Mouse (Mus musculus) limb, embryonic 10.5 days (tissue): ENCODE data around the gene Rsph6a. TPM values are rescaled to one million over a fixed set of nuclear protein-coding genes. Genes with fewer than 3 reads are reported as not detected.
A peak's percentile ranks its signal among the peaks of the same experiment; 100 is the strongest.
"Not testable (repeated sequence)": the region's sequence is repeated elsewhere in the genome, so short reads cannot be mapped to it uniquely, and the experiment has no call there.

ENCODE experiments used
- DNase-seq: peaks from one replicate; pipeline ENCODE4 v3.0.0-alpha.2; 2017; ENCODE audit warnings: low spot score
- H3K27ac ChIP-seq: fragments of 300-500 bp; sonication (generic); 2 replicates; pipeline ENCODE4 v1.5.1; 2016; ENCODE audit warnings: mild to moderate bottlenecking
- H3K27me3 ChIP-seq: fragments of 300-500 bp; sonication (generic); 2 replicates; pipeline ENCODE4 v1.6.1; 2016; ENCODE audit warnings: low read depth, mild to moderate bottlenecking; ENCODE audit not compliant: poor library complexity, severe bottlenecking
- H3K36me3 ChIP-seq: fragments of 300-500 bp; sonication (generic); 2 replicates; pipeline ENCODE4 v1.6.1; 2016; ENCODE audit warnings: mild to moderate bottlenecking, moderate library complexity
- H3K4me1 ChIP-seq: fragments of 300-500 bp; sonication (generic); 2 replicates; pipeline ENCODE4 v1.6.1; 2016
- H3K4me3 ChIP-seq: fragments of 300-500 bp; sonication (generic); 2 replicates; pipeline ENCODE4 v1.5.1; 2016; ENCODE audit warnings: mild to moderate bottlenecking, moderate library complexity
- H3K9me3 ChIP-seq: fragments of 300-500 bp; sonication (generic); replicated peaks from 2 replicates; pipeline ENCODE4 v1.6.1; 2016; ENCODE audit warnings: mild to moderate bottlenecking
- WGBS: fragments of 180-500 bp; shearing (Covaris S2); methylation state at CpG from one replicate; pipeline ENCODE4 v1.1.7; 2016; 5-methylcytosine and 5-hydroxymethylcytosine counted together
- polyA plus RNA-seq: library from polyadenylated mRNA; unstranded; fragments of >200 nt; fragmentation: Nextera tagmentation; extraction: Ambion mirVana; gene quantifications from 2 replicates; pipeline ENCODE4 v1.2.1, GENCODE M21; 2016

The Rsph6a gene
- polyA plus RNA-seq, 1 experiment from 2014 or later = not detected

- WGBS = 77% methylated on average over 4 of the region's 4 CpGs
- peaks cover 11% of the 10 kb centered on the region for H3K4me1 ChIP-seq
- no peak for DNase-seq
- no peaks in the 10 kb centered on the region for H3K9me3 ChIP-seq
- H3K4me3 ChIP-seq = no peak overlapping the region
- peaks cover 96% of the 10 kb centered on the region for H3K36me3 ChIP-seq
- no peak overlapping the region for H3K27ac ChIP-seq
- H3K27me3 ChIP-seq = no peaks in the 10 kb centered on the region
These were observed 3.3 kb upstream of the Rsph6a start for GRCm38 (mm10) chr7:19051161-19051560.

DNA sequence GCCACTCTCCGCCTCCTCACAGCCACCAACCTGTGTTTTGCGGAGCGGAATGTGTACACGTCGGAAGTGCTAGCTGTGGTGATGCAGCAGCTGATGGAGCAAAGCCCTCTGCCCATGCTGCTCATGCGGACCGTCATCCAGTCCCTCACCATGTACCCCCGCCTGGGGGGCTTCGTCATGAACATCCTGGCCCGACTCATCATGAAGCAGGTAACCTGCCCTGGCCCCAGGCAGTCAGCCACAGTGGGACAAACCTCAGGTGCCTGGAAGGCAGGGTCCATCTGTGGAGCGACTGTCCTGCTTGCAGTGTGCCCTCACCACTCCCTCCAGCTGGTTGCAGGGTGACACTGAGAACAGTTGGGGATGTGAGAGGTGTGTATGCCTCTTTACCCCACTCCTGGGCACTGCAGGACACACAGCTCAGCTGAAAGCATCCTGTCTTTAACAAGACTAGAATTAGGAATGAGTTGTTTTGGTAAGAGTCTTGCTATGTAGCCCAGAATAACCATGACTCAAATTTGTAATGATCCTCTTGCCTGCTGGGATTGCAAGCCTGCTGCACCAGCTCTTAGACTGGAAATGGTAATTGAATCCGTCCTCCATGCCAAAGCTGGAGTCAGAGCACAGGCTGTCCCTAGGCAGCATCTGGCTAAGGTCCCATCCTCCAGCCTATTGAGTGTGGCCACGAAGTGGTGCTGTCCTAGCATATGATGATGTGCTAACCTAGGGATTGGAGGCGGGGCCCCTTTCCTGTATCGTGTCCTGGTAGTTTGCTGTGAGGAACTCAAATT is 1.9 kb upstream of the Rsph6a start:
- H3K9me3 ChIP-seq = no peaks in the 10 kb centered on the region
- no peak overlapping the region for H3K4me3 ChIP-seq
- H3K36me3 ChIP-seq = peaks cover 89% of the 10 kb centered on the region
- DNase-seq = no peak
- WGBS = 91% methylated on average over 15 of the region's 15 CpGs
- no peaks in the 10 kb centered on the region for H3K27me3 ChIP-seq
- H3K4me1 ChIP-seq = peaks cover 11% of the 10 kb centered on the region
- H3K27ac ChIP-seq = no peak overlapping the region

- H3K27me3 ChIP-seq = no peaks in the 10 kb centered on the region
- H3K9me3 ChIP-seq = no peaks in the 10 kb centered on the region
- H3K4me1 ChIP-seq = peaks cover 11% of the 10 kb centered on the region
- no peak overlapping the region for H3K4me3 ChIP-seq
- no peak overlapping the region for H3K27ac ChIP-seq
- WGBS = 91% methylated on average over 7 of the region's 7 CpGs
- H3K36me3 ChIP-seq = peaks cover 83% of the 10 kb centered on the region
- no peak for DNase-seq
These were observed 1.4 kb upstream of the Rsph6a start for GRCm38 (mm10) chr7:19053136-19053532.

DNA sequence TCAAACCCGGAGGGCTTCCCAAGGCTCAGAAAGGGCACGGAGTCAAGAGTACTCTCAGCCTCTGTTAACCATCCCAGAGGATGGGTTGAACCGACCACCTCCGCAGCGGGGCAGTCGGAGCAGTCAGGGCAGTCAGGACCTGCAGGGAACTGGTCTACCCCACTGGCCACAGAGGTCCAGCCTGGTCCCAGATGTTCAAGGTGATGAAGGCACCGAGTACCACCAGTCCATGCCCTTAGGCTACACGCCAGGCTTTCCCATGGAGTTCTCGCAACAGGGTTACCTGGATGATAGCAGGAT is 237 bp downstream of the Rsph6a start:
- H3K4me1 ChIP-seq = peaks cover 11% of the 10 kb centered on the region
- no peaks in the 10 kb centered on the region for H3K9me3 ChIP-seq
- 68% methylated on average over 9 of the region's 9 CpGs for WGBS
- H3K4me3 ChIP-seq = peak overlapping the region; percentile 37
- no peak for DNase-seq
- H3K27me3 ChIP-seq = no peaks in the 10 kb centered on the region
- peaks cover 67% of the 10 kb centered on the region for H3K36me3 ChIP-seq
- H3K27ac ChIP-seq = no peak overlapping the region

- no peak for DNase-seq
- Histone ChIP-seq H3K27ac (no peak overlapping the region), H3K4me1 (peaks cover 11% of the 10 kb centered on the region), H3K36me3 (peaks cover 63% of the 10 kb centered on the region), H3K9me3 (no peaks in the 10 kb centered on the region), H3K27me3 (no peaks in the 10 kb centered on the region), H3K4me3 (no peak overlapping the region)
- 95% methylated on average over 8 of the region's 8 CpGs for WGBS
These were observed 618 bp downstream of the Rsph6a start for GRCm38 (mm10) chr7:19055108-19055507.

GRCm38 (mm10) chr7:19057405-19057804 is 2.9 kb downstream of the Rsph6a start:
- H3K27ac ChIP-seq = no peak overlapping the region
- H3K4me3 ChIP-seq = no peak overlapping the region
- H3K4me1 ChIP-seq = peaks cover 11% of the 10 kb centered on the region
- WGBS = 91% methylated on average over 10 of the region's 10 CpGs
- H3K36me3 ChIP-seq = peaks cover 40% of the 10 kb centered on the region
- no peaks in the 10 kb centered on the region for H3K27me3 ChIP-seq
- H3K9me3 ChIP-seq = no peaks in the 10 kb centered on the region
- DNase-seq = no peak

GRCm38 (mm10) chr7:19065896-19066295 is 11.4 kb downstream of the Rsph6a start:
- DNase-seq = no peak
- Histone ChIP-seq H3K9me3 (0 out of 2 replicates have a peak, but pooled peaks cover 1% of the 10 kb centered on the region), H3K27me3 (peaks cover 49% of the 10 kb centered on the region), H3K4me3 (peak overlapping the region; percentile 15; the same call in 1 of the 2 replicates), H3K36me3 (no peaks in the 10 kb centered on the region), H3K27ac (no peak overlapping the region), H3K4me1 (no peaks in the 10 kb centered on the region)
- WGBS = 53% methylated on average over 13 of the region's 13 CpGs

- 48% methylated on average over 14 of the region's 14 CpGs for WGBS
These were observed 12.6 kb downstream of the Rsph6a start for GRCm38 (mm10) chr7:19067063-19067462.

GRCm38 (mm10) chr7:19067935-19068334 is 13.4 kb downstream of the Rsph6a start:
- Histone ChIP-seq H3K27ac (no peak overlapping the region), H3K4me3 (no peak overlapping the region), H3K9me3 (0 out of 2 replicates have a peak, but pooled peaks cover 1% of the 10 kb centered on the region), H3K4me1 (no peaks in the 10 kb centered on the region), H3K36me3 (no peaks in the 10 kb centered on the region), H3K27me3 (peaks cover 49% of the 10 kb centered on the region)
- 71% methylated on average over 11 of the region's 14 CpGs for WGBS
- no peak for DNase-seq

More at GRCm38 (mm10) chr7:19067063-19067462, 12.6 kb downstream of the Rsph6a start:
- Histone ChIP-seq H3K4me1 (no peaks in the 10 kb centered on the region), H3K4me3 (no peak overlapping the region), H3K36me3 (no peaks in the 10 kb centered on the region), H3K27ac (no peak overlapping the region), H3K9me3 (0 out of 2 replicates have a peak, but pooled peaks cover 1% of the 10 kb centered on the region), H3K27me3 (peaks cover 49% of the 10 kb centered on the region)
- DNase-seq = no peak

DNA sequence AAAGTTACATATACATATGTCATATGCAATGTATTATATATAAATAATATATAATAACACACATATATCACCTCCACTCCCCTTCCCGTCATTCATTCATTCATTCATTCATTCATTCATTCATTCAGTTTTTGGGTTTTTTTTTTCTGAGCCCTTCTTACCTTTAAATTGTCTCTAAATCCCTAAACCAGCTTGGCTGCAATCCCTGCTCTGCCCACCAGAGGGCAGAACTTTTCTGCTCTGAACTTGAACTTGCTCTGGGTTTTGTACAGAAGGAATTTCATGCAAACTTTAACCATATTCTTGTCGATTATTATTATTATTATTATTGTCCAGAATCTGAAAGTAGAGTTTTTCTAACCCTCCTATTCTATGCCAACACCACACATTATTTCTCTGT is 14.2 kb downstream of the Rsph6a start:
- DNase-seq = peak; percentile 83
- no peaks in the 10 kb centered on the region for H3K36me3 ChIP-seq
- H3K27ac ChIP-seq = no peak overlapping the region
- no peak overlapping the region for H3K4me3 ChIP-seq
- H3K27me3 ChIP-seq = peaks cover 45% of the 10 kb centered on the region
- H3K9me3 ChIP-seq = 0 out of 2 replicates have a peak, but pooled peaks cover 1% of the 10 kb centered on the region
- no peaks in the 10 kb centered on the region for H3K4me1 ChIP-seq
- WGBS = 6% methylated on average over 2 of the region's 2 CpGs

DNA sequence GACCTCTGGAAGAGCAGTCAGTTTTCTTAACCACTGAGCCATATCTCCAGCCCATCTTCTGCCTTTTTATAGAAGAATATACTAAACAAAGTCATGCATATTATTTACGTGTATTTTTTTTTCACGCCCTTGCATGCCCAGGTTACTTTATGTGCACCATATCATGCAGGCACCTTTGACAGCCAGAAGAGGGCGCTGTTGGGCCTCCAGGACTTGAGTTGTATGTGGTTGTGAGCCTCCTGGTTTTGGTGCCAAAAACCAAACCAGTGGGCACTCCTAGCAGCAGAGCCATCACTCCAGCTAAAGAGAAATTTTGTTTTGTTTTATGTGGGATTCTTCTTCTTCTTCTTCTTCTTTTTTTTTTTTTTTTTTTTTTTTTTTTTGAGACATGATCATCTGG is 15.0 kb downstream of the Rsph6a start:
- 50% methylated on average over 3 of the region's 3 CpGs for WGBS
- peaks cover 37% of the 10 kb centered on the region for H3K27me3 ChIP-seq
- H3K9me3 ChIP-seq = 0 out of 2 replicates have a peak, but pooled peaks cover 1% of the 10 kb centered on the region
- DNase-seq = peak; percentile 40
- H3K36me3 ChIP-seq = no peaks in the 10 kb centered on the region
- no peak overlapping the region for H3K27ac ChIP-seq
- no peak overlapping the region for H3K4me3 ChIP-seq
- H3K4me1 ChIP-seq = no peaks in the 10 kb centered on the region

DNA sequence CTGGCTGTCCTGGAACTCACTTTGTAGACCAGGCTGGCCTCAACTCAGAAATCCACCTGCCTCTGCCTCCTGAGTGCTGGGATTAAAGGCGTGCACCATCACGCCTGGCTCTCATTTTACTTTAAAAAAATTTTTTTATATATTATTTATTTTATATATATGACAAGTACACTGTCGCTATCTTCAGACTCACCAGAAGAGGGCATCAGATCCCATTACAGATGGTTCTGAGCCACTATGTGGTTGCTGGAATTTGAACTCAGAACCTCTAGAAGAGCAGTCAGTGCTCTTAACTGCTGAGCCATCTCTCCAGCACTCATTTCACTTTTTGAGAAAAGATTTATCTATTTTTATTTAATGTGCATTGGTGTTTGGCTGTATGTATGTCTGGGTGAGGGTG is 16.5 kb downstream of the Rsph6a start:
- not testable (repeated sequence) for H3K4me3 ChIP-seq, H3K36me3 ChIP-seq, H3K4me1 ChIP-seq, H3K27ac ChIP-seq, H3K9me3 ChIP-seq, DNase-seq
- 57% methylated on average over 3 of the region's 3 CpGs for WGBS
- H3K27me3 ChIP-seq = peaks cover 22% of the 10 kb centered on the region

GRCm38 (mm10) chr7:19073504-19073903 is 19.0 kb downstream of the Rsph6a start:
- H3K36me3 ChIP-seq = peaks cover 10% of the 10 kb centered on the region
- H3K4me1 ChIP-seq = peaks cover 23% of the 10 kb centered on the region
- peak; percentile 51 for DNase-seq
- WGBS = 87% methylated on average over 9 of the region's 9 CpGs
- H3K4me3 ChIP-seq = no peak overlapping the region
- no peak overlapping the region for H3K27ac ChIP-seq
- H3K9me3 ChIP-seq = no peaks in the 10 kb centered on the region
- no peaks in the 10 kb centered on the region for H3K27me3 ChIP-seq
